Comparison of ENCODE assay signal across 8 mouse cellular contexts in genomic region chr15:79377681-79378080, GRCm38 (mm10). TPM values are rescaled to one million over a fixed set of nuclear protein-coding genes. Genes with fewer than 3 reads are reported as not detected.
DNase-seq lines count a peak whose midpoint lies in the region; ATAC-seq and TF ChIP-seq lines count a peak whose summit lies in the region.

No protein-coding gene starts in this region.

- H3K9me3 ChIP-seq in stomach, postnatal 0 days (ENCODE audit: control insufficient read depth, low read length), result no peaks in the 10 kb centered on the region
- no peaks in the 10 kb centered on the region for H3K9me3 ChIP-seq in forebrain, embryonic 10.5 days

- peak; percentile 88 for ATAC-seq in stomach, postnatal 0 days (ENCODE audit: low FRiP score, low TSS enrichment)

- H3K4me2 ChIP-seq in stomach, postnatal 0 days (replicated peaks; ENCODE audit: low read depth), result no peak overlapping the region

- H3K9ac ChIP-seq in stomach, postnatal 0 days (ENCODE audit: low read length), result no peak overlapping the region

- DNase-seq in adrenal gland, adult (ENCODE audit: inconsistent age in 2 of 2, low spot score in 1 of 2), result peak; percentile 76 to 82
- DNase-seq in adrenal gland, postnatal 4 days (ENCODE audit: low spot score in 2 of 2), result no peak
- DNase-seq in gastrocnemius, postnatal 4 days (ENCODE audit: low spot score in 2 of 2), result peak; percentile 48 to 72
- peak; percentile 38 to 63 for DNase-seq in kidney, postnatal 4 days
- peak; percentile 71 for DNase-seq in stomach, postnatal 0 days (ENCODE audit: low spot score)
- no peak for DNase-seq in forebrain, embryonic 10.5 days (ENCODE audit: extremely low spot score, low spot score)
- DNase-seq in frontal cortex, postnatal 25 days (ENCODE audit: low spot score in 2 of 2), result no peak

- no peaks in the 10 kb centered on the region for H3K4me1 ChIP-seq in stomach, postnatal 0 days (replicated peaks; ENCODE audit: control insufficient read depth, insufficient read depth)
- H3K4me1 ChIP-seq in forebrain, embryonic 10.5 days, result peaks cover 19% of the 10 kb centered on the region

- no peaks in the 10 kb centered on the region for H3K27me3 ChIP-seq in C2C12 (ENCODE audit: control insufficient read depth, insufficient read depth, insufficient read length)
- H3K27me3 ChIP-seq in stomach, postnatal 0 days (ENCODE audit: control insufficient read depth, insufficient read depth, low read length), result no peaks in the 10 kb centered on the region
- no peaks in the 10 kb centered on the region for H3K27me3 ChIP-seq in forebrain, embryonic 10.5 days (ENCODE audit: poor library complexity, severe bottlenecking)

- H3ac ChIP-seq in C2C12 (ENCODE audit: control insufficient read depth, insufficient read length, low read depth), result peak overlapping the region; percentile 10

- no peak overlapping the region for H3K4me3 ChIP-seq in C2C12 (ENCODE audit: insufficient read depth, poor library complexity, severe bottlenecking)
- H3K4me3 ChIP-seq in stomach, postnatal 0 days (ENCODE audit: low read depth, low read length), result no peak overlapping the region
- no peak overlapping the region for H3K4me3 ChIP-seq in forebrain, embryonic 10.5 days

- peaks cover 33% of the 10 kb centered on the region for H3K79me2 ChIP-seq in C2C12 (ENCODE audit: control insufficient read depth, insufficient read depth)

- TF ChIP-seq EP300 in stomach, postnatal 0 days (optimal IDR thresholded peaks at IDR 0.05), result no peak

- peak overlapping the region; percentile 71 for H3K27ac ChIP-seq in stomach, postnatal 0 days (replicated peaks)
- H3K27ac ChIP-seq in forebrain, embryonic 10.5 days, result no peak overlapping the region

- no peak for TF ChIP-seq CTCF in C2C12 (IDR thresholded peaks at IDR 0.05; ENCODE audit: control insufficient read depth, insufficient read depth, insufficient read length)
- peak; percentile 81 for TF ChIP-seq CTCF in stomach, postnatal 0 days (IDR thresholded peaks at IDR 0.05; ENCODE audit: low read depth)

- H3K36me3 ChIP-seq in C2C12 (ENCODE audit: control insufficient read depth, insufficient read depth), result peaks cover 40% of the 10 kb centered on the region
- H3K36me3 ChIP-seq in stomach, postnatal 0 days (ENCODE audit: control insufficient read depth, insufficient read depth, low read length), result peaks cover 6% of the 10 kb centered on the region; the same call in 1 of the 2 replicates
- peaks cover 60% of the 10 kb centered on the region for H3K36me3 ChIP-seq in forebrain, embryonic 10.5 days (replicated peaks)

- peaks cover 7% of the 10 kb centered on the region for H3K79me3 ChIP-seq in C2C12 (ENCODE audit: low read depth)

- WGBS in stomach, postnatal 0 days, result 54% methylated on average over 6 of the region's 6 CpGs
- WGBS in forebrain, embryonic 10.5 days, result 89% methylated on average over 6 of the region's 6 CpGs

TF ChIP-seq in C2C12, 6 proteins besides CTCF, POLR2A, EP300 and RAD21:
- TF ChIP-seq CEBPB (IDR thresholded peaks at IDR 0.05; ENCODE audit: low read depth) (no peak), FOSL1 (IDR thresholded peaks at IDR 0.05; ENCODE audit: insufficient read depth, low read length, poor library complexity, severe bottlenecking) (no peak), MAX (IDR thresholded peaks at IDR 0.05) (no peak)
TF ChIP-seq in C2C12: peak in this region for 0.

RNA-seq across cellular contexts. Expression of gene Tmem184b, which starts 25.7 kb away (rescaled TPM):
- 10 to 100 TPM; 45.7 to 47.4 TPM for total RNA-seq in adrenal gland, postnatal 4 days (2021)
- 74.2 TPM for polyA plus RNA-seq in C2C12 (2012; fragmentation: generic; extraction: Trizol)
- total RNA-seq in gastrocnemius, postnatal 4 days (2021), result 10 to 100 TPM; 72.4 to 77.4 TPM
- polyA plus RNA-seq in stomach, postnatal 0 days (2015; fragmentation: Nextera tagmentation; extraction: Ambion mirVana), result 21.2 and 22.3 TPM in 2 replicates
- polyA plus RNA-seq in forebrain, embryonic 10.5 days (2016; fragmentation: Nextera tagmentation; extraction: Ambion mirVana), result 50.0 and 56.1 TPM in 2 replicates

RNA-seq across cellular contexts. Expression of gene Maff, which starts 31.3 kb away (rescaled TPM):
- total RNA-seq in adrenal gland, postnatal 4 days (2021), result 1 to 10 TPM; 3.2 to 4.6 TPM
- 24.8 TPM for polyA plus RNA-seq in C2C12 (2012; fragmentation: generic; extraction: Trizol)
- total RNA-seq in gastrocnemius, postnatal 4 days (2021), result 1 to 10 TPM; 3.8 to 4.0 TPM
- 11.4 and 11.9 TPM in 2 replicates for polyA plus RNA-seq in stomach, postnatal 0 days (2015; fragmentation: Nextera tagmentation; extraction: Ambion mirVana)
- polyA plus RNA-seq in forebrain, embryonic 10.5 days (2016; fragmentation: Nextera tagmentation; extraction: Ambion mirVana), result 1.5 and 1.6 TPM in 2 replicates

RNA-seq across cellular contexts. Expression of gene Pla2g6, which starts 49.5 kb away (rescaled TPM):
- 10 to 100 TPM; 25.3 to 28.2 TPM for total RNA-seq in adrenal gland, postnatal 4 days (2021)
- 17.4 TPM for polyA plus RNA-seq in C2C12 (2012; fragmentation: generic; extraction: Trizol)
- 10 to 100 TPM; 11.5 to 15.7 TPM for total RNA-seq in gastrocnemius, postnatal 4 days (2021)
- polyA plus RNA-seq in stomach, postnatal 0 days (2015; fragmentation: Nextera tagmentation; extraction: Ambion mirVana), result 8.8 and 9.4 TPM in 2 replicates
- 20.9 and 22.8 TPM in 2 replicates for polyA plus RNA-seq in forebrain, embryonic 10.5 days (2016; fragmentation: Nextera tagmentation; extraction: Ambion mirVana)

Comparison
In these comparisons a context has a peak if more than half of its experiments do, and no peak if none do; other contexts are left out.
1. DNase-seq: peak in adrenal gland, adult (2 of 2), gastrocnemius, postnatal 4 days (2 of 2), kidney, postnatal 4 days (2 of 2) and stomach, postnatal 0 days (single experiment); none in adrenal gland, postnatal 4 days (0 of 2), forebrain, embryonic 10.5 days (single experiment) and frontal cortex, postnatal 25 days (0 of 2).